Mouse (Mus musculus) midbrain, postnatal 0 days (tissue): ENCODE measurements around the gene Ifitm10. TPM values are rescaled to one million over a fixed set of nuclear protein-coding genes. Genes with fewer than 3 reads are reported as not detected.

Experiments
- ATAC-seq: fragments of 200-750 bp; cut with Nextera tagmentation; 2 replicates; pipeline ENCODE4 v1.8.0; 2017; ENCODE audit warnings: moderate number of reproducible peaks, mild to moderate bottlenecking, moderate TSS enrichment, moderate library complexity; ENCODE audit not compliant: low FRiP score
- DNase-seq: peaks from one replicate; pipeline ENCODE4 v3.0.0-alpha.2; 2015; ENCODE audit warnings: low spot score
- H3K27ac ChIP-seq: fragments of 300-500 bp; sonication (generic); 2 replicates; pipeline ENCODE4 v1.5.1; 2014; ENCODE audit warnings: low read depth, mild to moderate bottlenecking, low read length, mixed read lengths
- H3K27me3 ChIP-seq: fragments of 300-500 bp; sonication (generic); 2 replicates; pipeline ENCODE4 v1.6.1; 2014; ENCODE audit warnings: low read length, control low read depth, mixed read lengths; ENCODE audit not compliant: insufficient read depth
- H3K36me3 ChIP-seq: fragments of 300-500 bp; sonication (generic); 2 replicates; pipeline ENCODE4 v1.6.1; 2014; ENCODE audit warnings: low read length, control low read depth, mixed read lengths; ENCODE audit not compliant: insufficient read depth
- H3K4me1 ChIP-seq: fragments of 300-500 bp; sonication (generic); 2 replicates; pipeline ENCODE4 v1.6.1; 2014; ENCODE audit warnings: mild to moderate bottlenecking, control low read depth, antibody characterized with exemption, low read length, mixed read lengths; ENCODE audit not compliant: insufficient read depth
- H3K4me2 ChIP-seq: fragments of 300-500 bp; sonication (generic); 2 replicates; pipeline ENCODE4 v1.6.1; 2014; ENCODE audit warnings: low read depth, mild to moderate bottlenecking, low read length, mixed read lengths; ENCODE audit not compliant: poor library complexity, severe bottlenecking
- H3K4me3 ChIP-seq: fragments of 300-500 bp; sonication (generic); 2 replicates; pipeline ENCODE4 v1.5.1; 2014; ENCODE audit warnings: low read depth, mild to moderate bottlenecking, low read length, moderate library complexity
- H3K9ac ChIP-seq: fragments of 300-500 bp; sonication (generic); replicated peaks from 2 replicates; pipeline ENCODE4 v1.6.1; 2014; ENCODE audit warnings: mild to moderate bottlenecking, low read length, moderate library complexity, mixed read lengths; ENCODE audit not compliant: poor library complexity, severe bottlenecking
- H3K9me3 ChIP-seq: fragments of 300-500 bp; sonication (generic); 2 replicates; pipeline ENCODE4 v1.6.1; 2016; ENCODE audit warnings: low read length, control low read depth
- CTCF ChIP-seq: IDR thresholded peaks from 2 replicates; pipeline ENCODE4 v1.5.1; 2016; ENCODE audit warnings: antibody characterized with exemption, mild to moderate bottlenecking
- WGBS: fragments of 180-500 bp; shearing (Covaris S2); extraction: QIAGEN DNeasy Blood & Tissue Kit; methylation state at CpG from one replicate; pipeline ENCODE4 v1.1.7; 2014; 5-methylcytosine and 5-hydroxymethylcytosine counted together
- polyA plus RNA-seq: library from polyadenylated mRNA; unstranded; fragments of >200 nt; fragmentation: Nextera tagmentation; extraction: Ambion mirVana; gene quantifications from 2 replicates; pipeline ENCODE4 v1.2.1, GENCODE M21; 2015
- total RNA-seq: library from RNA; depleted of rRNA; stranded (reverse); fragments of >200 nt; gene quantifications from 2 replicates; pipeline ENCODE4 v1.2.3, GENCODE M21; 2014

Ifitm10 gene
- total and polyA plus RNA-seq, 2 experiments from 2014 or later = 20.8 to 21.8 TPM

DNA sequence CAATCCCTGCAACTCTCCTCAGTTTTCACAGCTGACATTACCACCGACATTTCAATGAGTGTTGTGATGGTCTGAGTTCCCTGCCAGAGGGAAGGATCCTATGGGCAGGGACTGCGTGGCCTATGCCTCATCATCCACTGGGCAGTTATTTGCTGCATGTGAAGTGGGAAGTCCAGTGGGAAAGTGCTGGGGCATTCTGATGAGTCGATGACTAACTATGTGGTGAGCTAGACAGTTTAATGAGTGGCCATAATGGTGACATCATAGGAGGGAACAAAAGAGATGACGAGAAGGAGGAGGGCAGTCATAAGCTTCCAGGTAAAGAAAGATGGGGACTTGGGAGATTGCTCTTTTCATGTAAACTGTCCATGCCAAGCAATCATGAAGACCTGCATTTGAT, 10.4 kb downstream of the Ifitm10 start:
- Histone ChIP-seq H3K9ac (no peak overlapping the region), H3K9me3 (no peaks in the 10 kb centered on the region), H3K4me1 (no peaks in the 10 kb centered on the region), H3K27me3 (no peaks in the 10 kb centered on the region), H3K36me3 (no peaks in the 10 kb centered on the region), H3K27ac (no peak overlapping the region), H3K4me3 (no peak overlapping the region), H3K4me2 (no peak overlapping the region)
- no peak for ATAC-seq
- TF ChIP-seq CTCF = no peak
- WGBS = 84% methylated on average over 4 of the region's 4 CpGs
- DNase-seq = no peak

DNA sequence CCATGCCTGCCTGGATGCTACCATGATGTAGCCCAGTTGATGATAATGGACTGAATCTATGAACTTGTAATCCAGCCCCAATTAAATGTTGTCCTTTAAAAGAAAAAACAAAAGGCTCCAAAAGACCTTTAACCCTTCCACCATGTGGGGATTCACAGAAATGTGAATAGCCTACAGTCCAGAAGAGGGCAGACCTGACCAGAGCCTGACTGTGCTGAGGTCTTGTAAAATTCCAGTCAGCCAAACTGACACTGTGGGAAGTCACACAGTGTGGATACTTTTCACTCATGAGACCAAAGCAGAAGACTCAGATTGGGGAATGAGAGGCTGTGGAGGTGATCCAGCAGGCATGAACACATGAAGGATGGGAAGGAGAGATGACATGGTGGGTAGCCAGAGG, 12.8 kb downstream of the Ifitm10 start:
- 0 out of 2 replicates have a peak, but pooled peaks have one; percentile 33 for TF ChIP-seq CTCF
- no peak overlapping the region for H3K4me2 ChIP-seq
- H3K27ac ChIP-seq = no peak overlapping the region
- H3K27me3 ChIP-seq = no peaks in the 10 kb centered on the region
- H3K4me1 ChIP-seq = no peaks in the 10 kb centered on the region
- H3K9ac ChIP-seq = no peak overlapping the region
- no peak overlapping the region for H3K4me3 ChIP-seq
- H3K36me3 ChIP-seq = no peaks in the 10 kb centered on the region
- no peak for ATAC-seq
- no peak for DNase-seq
- H3K9me3 ChIP-seq = no peaks in the 10 kb centered on the region

DNA sequence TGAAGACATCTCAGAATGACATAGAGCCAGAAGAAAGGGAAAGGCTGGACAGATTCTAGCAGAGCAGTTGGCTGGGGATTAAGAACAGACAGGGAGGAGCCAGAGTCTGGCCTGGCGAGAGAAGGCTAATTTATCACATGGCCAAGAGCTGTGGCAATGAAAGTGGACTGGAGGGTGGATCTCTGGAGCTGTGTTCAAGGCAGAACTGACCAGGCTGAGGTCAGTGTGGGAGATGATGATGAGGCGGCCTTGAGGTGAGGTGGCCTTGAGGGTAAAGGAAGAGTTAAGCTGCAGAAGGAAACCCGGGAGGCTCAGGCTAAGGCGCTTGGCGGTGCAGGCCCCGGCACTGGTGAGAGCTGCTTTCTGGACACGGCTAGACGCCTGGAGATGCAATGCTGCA, 14.4 kb downstream of the Ifitm10 start:
- no peaks in the 10 kb centered on the region for H3K36me3 ChIP-seq
- H3K27me3 ChIP-seq = no peaks in the 10 kb centered on the region
- H3K4me1 ChIP-seq = no peaks in the 10 kb centered on the region
- ATAC-seq (no peak), DNase-seq (no peak)
- H3K9me3 ChIP-seq = no peaks in the 10 kb centered on the region
- TF ChIP-seq CTCF = no peak
- no peak overlapping the region for H3K27ac ChIP-seq
- H3K4me2 ChIP-seq = no peak overlapping the region
- H3K4me3 ChIP-seq = no peak overlapping the region
- 75% methylated on average over 8 of the region's 8 CpGs for WGBS
- H3K9ac ChIP-seq = no peak overlapping the region

DNA sequence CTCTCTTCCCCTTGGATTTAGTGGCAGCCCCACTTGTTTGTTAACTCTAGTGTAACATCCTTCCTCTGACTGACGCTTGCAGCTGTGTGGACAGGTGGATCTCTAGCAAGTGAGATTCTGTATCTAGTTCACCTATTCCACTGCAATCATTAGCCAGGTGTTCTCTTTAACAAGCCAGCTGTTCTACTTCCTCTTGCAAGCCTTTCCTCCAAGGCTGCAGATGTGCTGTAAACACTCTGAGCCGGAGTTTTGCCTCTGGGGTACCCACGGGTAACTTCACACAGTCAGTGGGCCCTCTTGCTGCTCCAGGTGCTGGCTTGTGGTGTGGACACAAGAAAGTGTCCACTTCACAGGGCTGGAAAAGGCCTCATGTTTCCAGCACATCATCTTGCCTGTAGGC, 16.0 kb downstream of the Ifitm10 start:
- Histone ChIP-seq H3K9ac (no peak overlapping the region), H3K27me3 (no peaks in the 10 kb centered on the region), H3K27ac (no peak overlapping the region), H3K4me3 (no peak overlapping the region), H3K9me3 (no peaks in the 10 kb centered on the region), H3K4me2 (no peak overlapping the region), H3K36me3 (no peaks in the 10 kb centered on the region), H3K4me1 (no peaks in the 10 kb centered on the region)
- DNase-seq (no peak), ATAC-seq (no peak)
- TF ChIP-seq CTCF = no peak
- WGBS = 84% methylated on average over 3 of the region's 3 CpGs

DNA sequence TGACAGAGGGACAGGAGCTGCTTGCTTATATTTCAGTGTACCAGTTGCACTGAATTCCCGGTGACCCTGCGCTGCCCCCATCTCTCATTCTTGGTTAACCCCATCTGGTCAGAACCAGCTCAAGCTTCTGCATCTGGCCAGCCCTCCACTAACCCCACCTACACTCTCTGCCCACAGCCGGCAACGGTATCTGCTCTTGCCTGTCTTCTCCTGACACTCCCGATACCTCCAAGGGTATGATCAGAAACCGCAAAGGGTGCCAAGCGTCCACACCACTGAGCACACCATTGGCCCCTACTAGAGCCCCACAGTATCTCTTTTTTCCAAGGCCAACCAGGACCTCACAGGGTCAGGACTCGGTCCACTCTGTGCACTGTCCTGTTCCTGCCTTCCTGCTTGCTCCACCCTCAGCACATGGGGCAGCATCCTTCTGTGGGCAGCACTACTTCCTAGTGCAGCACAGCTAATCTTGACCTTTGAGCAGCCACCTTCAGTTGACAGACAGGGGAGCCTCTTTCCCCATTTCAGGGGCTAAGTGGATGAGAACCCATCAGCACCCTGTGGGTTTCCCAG, 18.8 kb downstream of the Ifitm10 start:
- no peak overlapping the region for H3K9ac ChIP-seq
- no peak overlapping the region for H3K4me3 ChIP-seq
- no peaks in the 10 kb centered on the region for H3K4me1 ChIP-seq
- no peak for TF ChIP-seq CTCF
- WGBS = 83% methylated on average over 8 of the region's 8 CpGs
- H3K4me2 ChIP-seq = no peak overlapping the region
- no peaks in the 10 kb centered on the region for H3K9me3 ChIP-seq
- ATAC-seq = no peak
- no peaks in the 10 kb centered on the region for H3K36me3 ChIP-seq
- no peaks in the 10 kb centered on the region for H3K27me3 ChIP-seq
- no peak overlapping the region for H3K27ac ChIP-seq
- no peak for DNase-seq

DNA sequence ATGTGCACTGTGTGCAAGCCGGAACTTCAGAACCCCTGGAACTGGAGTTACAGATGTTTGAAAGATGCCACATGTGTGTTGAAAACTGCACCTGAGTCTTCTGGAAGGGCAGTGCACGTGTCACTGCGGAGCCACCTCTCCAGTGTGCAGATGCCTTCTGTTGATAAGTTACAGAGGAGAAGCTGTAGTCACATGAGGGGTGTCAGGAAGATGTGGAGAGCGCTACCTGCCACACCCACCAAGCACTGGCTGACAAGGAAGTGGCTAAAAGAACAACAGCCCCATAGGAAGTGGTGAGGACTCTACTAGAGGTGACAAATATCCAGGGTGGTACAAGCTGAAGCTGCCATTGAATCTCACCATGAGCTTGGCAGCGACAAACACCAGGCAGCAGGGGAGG, 19.7 kb downstream of the Ifitm10 start:
- H3K27ac ChIP-seq = no peak overlapping the region
- no peaks in the 10 kb centered on the region for H3K9me3 ChIP-seq
- no peaks in the 10 kb centered on the region for H3K36me3 ChIP-seq
- H3K9ac ChIP-seq = no peak overlapping the region
- ATAC-seq (no peak), DNase-seq (no peak)
- no peak for TF ChIP-seq CTCF
- H3K4me2 ChIP-seq = no peak overlapping the region
- no peak overlapping the region for H3K4me3 ChIP-seq
- 82% methylated on average over 5 of the region's 5 CpGs for WGBS
- H3K4me1 ChIP-seq = no peaks in the 10 kb centered on the region
- H3K27me3 ChIP-seq = no peaks in the 10 kb centered on the region
